8 mouse cellular contexts compared by ENCODE assay signal in the genomic region with DNA sequence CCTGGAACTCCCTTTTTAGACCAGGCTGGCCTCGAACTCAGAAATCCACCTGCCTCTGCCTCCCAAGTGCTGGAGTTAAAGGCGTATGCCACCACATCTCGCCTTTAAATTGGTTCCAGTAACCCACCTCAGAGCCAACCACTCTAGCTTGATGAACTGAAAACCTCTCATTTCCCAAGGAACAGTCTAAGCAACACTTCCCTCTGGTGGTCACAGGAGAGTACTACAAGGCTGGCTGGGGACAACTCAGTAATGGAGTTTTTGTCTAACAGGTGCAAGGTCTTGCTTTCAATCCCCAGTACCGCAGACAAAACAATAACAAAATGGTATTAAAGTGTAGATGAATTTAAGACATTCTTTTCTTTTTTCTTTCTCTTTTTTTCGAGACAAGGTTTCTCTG. TPM values are rescaled to one million over a fixed set of nuclear protein-coding genes. Genes with fewer than 3 reads are reported as not detected.
A peak's percentile ranks its signal among the peaks of the same experiment; 100 is the strongest.
DNase-seq lines count a peak whose midpoint lies in the region; ATAC-seq and TF ChIP-seq lines count a peak whose summit lies in the region.

No protein-coding gene starts in this region.

- no peaks in the 10 kb centered on the region for H3K4me1 ChIP-seq in heart, embryonic 11.5 days (ENCODE audit: control insufficient read depth, insufficient read depth, low read length)
- H3K4me1 ChIP-seq in thymus, adult 2 months (replicated peaks; ENCODE audit: control insufficient read depth, insufficient read depth, low read length): peaks cover 6% of the 10 kb centered on the region

- peak; percentile 71 for DNase-seq in heart, adult 11 months
- DNase-seq in CD4-positive helper T cell, adult 2 months (ENCODE audit: low read depth, low spot score): peak; percentile 57
- peak; percentile 53 for DNase-seq in adrenal gland, postnatal 10 days
- peak; percentile 14 for DNase-seq in fibroblast of lung, adult 2 months (ENCODE audit: low read depth)
- peak; percentile 36 to 64 for DNase-seq in layer of hippocampus, postnatal 14 days (ENCODE audit: low spot score in 2 of 2)
- DNase-seq in natural killer cell, adult 2 months (ENCODE audit: low spot score in 2 of 2): peak; percentile 60 to 65
- DNase-seq in thymus, adult 2 months: peak; percentile 57

- no peak overlapping the region for H3K4me3 ChIP-seq in heart, embryonic 11.5 days (ENCODE audit: low read depth, low read length)
- H3K4me3 ChIP-seq in thymus, adult 2 months (ENCODE audit: control insufficient read depth, insufficient read depth, low read length): no peak overlapping the region

- TF ChIP-seq CTCF in thymus, adult 2 months (IDR thresholded peaks at IDR 0.05; ENCODE audit: borderline replicate concordance, control insufficient read depth, extremely low read depth, insufficient read depth, low read length, poor library complexity): no peak

- H3K36me3 ChIP-seq in heart, embryonic 11.5 days (ENCODE audit: control insufficient read depth, insufficient read depth, low read length): no peaks in the 10 kb centered on the region
- no peaks in the 10 kb centered on the region for H3K36me3 ChIP-seq in thymus, adult 2 months (ENCODE audit: control insufficient read depth, insufficient read depth, low read length)

- H3K27ac ChIP-seq in heart, embryonic 11.5 days (ENCODE audit: low read depth, low read length): no peak overlapping the region
- no peak overlapping the region for H3K27ac ChIP-seq in thymus, adult 2 months (ENCODE audit: control insufficient read depth, insufficient read depth, low read length)

- H3K27me3 ChIP-seq in heart, embryonic 11.5 days (ENCODE audit: control insufficient read depth, insufficient read depth, low read length): peaks cover 12% of the 10 kb centered on the region; the same call in 1 of the 2 replicates
- no peaks in the 10 kb centered on the region for H3K27me3 ChIP-seq in thymus, adult 2 months (ENCODE audit: control insufficient read depth, insufficient read depth, low read length)

- H3K4me2 ChIP-seq in heart, embryonic 11.5 days: no peak overlapping the region

- H3K9ac ChIP-seq in heart, embryonic 11.5 days (ENCODE audit: low read depth, low read length): no peak overlapping the region

- TF ChIP-seq POLR2A in thymus, adult 2 months (IDR thresholded peaks at IDR 0.05; ENCODE audit: control insufficient read depth, extremely low read depth, insufficient read depth, low read length, poor library complexity): no peak

- WGBS in heart, embryonic 11.5 days (ENCODE audit: insufficient replicate concordance): 38% methylated on average over 5 of the region's 5 CpGs
- WGBS in thymus, adult 2 months: 26% methylated on average over 5 of the region's 5 CpGs

- H3K9me3 ChIP-seq in heart, embryonic 11.5 days (replicated peaks; ENCODE audit: control insufficient read depth, low read length): no peaks in the 10 kb centered on the region

- no peak for ATAC-seq in heart, embryonic 11.5 days (replicated peaks; ENCODE audit: insufficient number of reproducible peaks, low FRiP score, low TSS enrichment)

RNA-seq across cellular contexts. Expression of gene Gm4779, which starts 22.2 kb away (rescaled TPM):
- 0.19 and 0.20 TPM in 2 replicates for polyA plus RNA-seq in heart, embryonic 11.5 days (2014; fragmentation: Nextera tagmentation; extraction: Ambion mirVana)
- not detected for total RNA-seq in adrenal gland, postnatal 10 days (2021)
- total RNA-seq in layer of hippocampus, postnatal 14 days (2021): not detected
- polyA plus RNA-seq in thymus, adult 2 months (2012; rRNA removed): 0.09 and 0.30 TPM in 2 replicates

RNA-seq across cellular contexts. Expression of gene 8030474K03Rik, which starts 22.4 kb away (rescaled TPM):
- polyA plus RNA-seq in heart, embryonic 11.5 days (2014; fragmentation: Nextera tagmentation; extraction: Ambion mirVana): 0.20 TPM in 1 of 2 replicates, not detected in the other
- not detected for total RNA-seq in adrenal gland, postnatal 10 days (2021)
- total RNA-seq in layer of hippocampus, postnatal 14 days (2021): not detected
- polyA plus RNA-seq in thymus, adult 2 months (2012; rRNA removed): 0.11 and 0.20 TPM in 2 replicates

RNA-seq across cellular contexts. Expression of gene Cxcr3, which starts 38.0 kb away (rescaled TPM):
- not detected in 2 replicates for polyA plus RNA-seq in heart, embryonic 11.5 days (2014; fragmentation: Nextera tagmentation; extraction: Ambion mirVana)
- total RNA-seq in adrenal gland, postnatal 10 days (2021): under 1 TPM; 0.63 to 0.67 TPM
- total RNA-seq in layer of hippocampus, postnatal 14 days (2021): not detected
- 13.6 and 16.0 TPM in 2 replicates for polyA plus RNA-seq in thymus, adult 2 months (2012; rRNA removed)

Comparison
In these comparisons a context has a peak if more than half of its experiments do, and no peak if none do; other contexts are left out.
1. DNase-seq: peak in every context shown above with its lines; median percentile 71 in heart, adult 11 months; 62 in natural killer cell, adult 2 months; 57 in CD4-positive helper T cell, adult 2 months; 57 in thymus, adult 2 months; 53 in adrenal gland, postnatal 10 days; 50 in layer of hippocampus, postnatal 14 days; 14 in fibroblast of lung, adult 2 months.